Mouse (Mus musculus) kidney, adult 2 months (tissue): ENCODE measurements around the gene Mpg. TPM values are rescaled to one million over a fixed set of nuclear protein-coding genes. Genes with fewer than 3 reads are reported as not detected.

Experiments used
- DNase-seq: peaks from one replicate; pipeline ENCODE4 v3.0.0; 2021
- H3K27ac ChIP-seq: fragments of 200-500 bp; 2 replicates; pipeline ENCODE4 v1.5.1; 2012; ENCODE audit warnings: low read depth, low read length, control low read depth, inconsistent platforms; ENCODE audit not compliant: insufficient read depth
- H3K27me3 ChIP-seq: fragments of 200-500 bp; replicated peaks from 2 replicates; pipeline ENCODE4 v1.6.1; 2012; ENCODE audit warnings: mild to moderate bottlenecking, moderate library complexity, low read length, inconsistent platforms; ENCODE audit not compliant: control insufficient read depth, insufficient read depth
- H3K36me3 ChIP-seq: fragments of 200-500 bp; 2 replicates; pipeline ENCODE4 v1.6.1; 2012; ENCODE audit warnings: mild to moderate bottlenecking, moderate library complexity, low read length, inconsistent platforms; ENCODE audit not compliant: control insufficient read depth, insufficient read depth
- H3K4me1 ChIP-seq: fragments of 200-500 bp; 2 replicates; pipeline ENCODE4 v1.6.1; 2011; ENCODE audit warnings: low read length; ENCODE audit not compliant: control insufficient read depth, insufficient read depth
- H3K4me3 ChIP-seq: fragments of 200-500 bp; 2 replicates; pipeline ENCODE4 v1.5.1; 2011; ENCODE audit warnings: mild to moderate bottlenecking, low read depth, low read length, control low read depth; ENCODE audit not compliant: insufficient read depth
- CTCF ChIP-seq: fragments of 200-500 bp; conservative IDR thresholded peaks from 2 replicates; pipeline ENCODE4 v1.5.1; 2011; ENCODE audit warnings: low read depth, mild to moderate bottlenecking, control low read depth, low read length, moderate library complexity, mixed read lengths; ENCODE audit not compliant: insufficient read depth, insufficient read length
- POLR2A ChIP-seq: fragments of 200-500 bp; IDR thresholded peaks from one replicate; pipeline ENCODE4 v1.6.1; 2011; ENCODE audit warnings: low read depth, low read length, control low read depth
- WGBS: fragments of 180-500 bp; shearing (Covaris S2); methylation state at CpG from one replicate; pipeline ENCODE4 v1.1.7; 2018; 5-methylcytosine and 5-hydroxymethylcytosine counted together
- polyA plus RNA-seq: library from polyadenylated mRNA; depleted of rRNA; stranded (reverse); fragments of >200 nt; gene quantifications from 2 replicates; pipeline ENCODE4 v1.2.3, GENCODE M21; 2012

Gene Mpg
- polyA plus RNA-seq, 1 experiment, result 12.5 TPM

GRCm38 (mm10) chr11:32224468-32225139 is 1.7 kb upstream of the Mpg start:
- Histone ChIP-seq H3K4me3 (no peak overlapping the region), H3K27ac (peak overlapping the region; percentile 63), H3K4me1 (peaks cover 37% of the 10 kb centered on the region), H3K27me3 (no peaks in the 10 kb centered on the region), H3K36me3 (no peaks in the 10 kb centered on the region)
- peak; percentile 92 for DNase-seq
- 10% methylated on average over 4 of the region's 4 CpGs for WGBS
- TF ChIP-seq POLR2A (no peak), CTCF (no peak)

GRCm38 (mm10) chr11:32225222-32226104 is 842 bp upstream of the Mpg start:
- Histone ChIP-seq H3K27ac (peak overlapping the region; percentile 63), H3K36me3 (no peaks in the 10 kb centered on the region), H3K4me1 (peaks cover 37% of the 10 kb centered on the region), H3K27me3 (no peaks in the 10 kb centered on the region), H3K4me3 (no peak overlapping the region)
- TF ChIP-seq POLR2A (no peak), CTCF (no peak)
- 44% methylated on average over 7 of the region's 7 CpGs for WGBS
- peak; percentile 48 for DNase-seq

- Histone ChIP-seq H3K4me1 (peaks cover 37% of the 10 kb centered on the region), H3K4me3 (peak overlapping the region; percentile 71), H3K36me3 (no peaks in the 10 kb centered on the region), H3K27me3 (no peaks in the 10 kb centered on the region), H3K27ac (peak overlapping the region; percentile 87; the same call in 1 of the 2 replicates)
- TF ChIP-seq POLR2A (no peak), CTCF (no peak)
- DNase-seq, result no peak
- 12% methylated on average over 1 of the region's 1 CpGs for WGBS
Observed at GRCm38 (mm10) chr11:32227041-32227440, 736 bp downstream of the Mpg start.

GRCm38 (mm10) chr11:32227555-32227954 is 1.2 kb downstream of the Mpg start:
- 89% methylated on average over 9 of the region's 9 CpGs for WGBS
- TF ChIP-seq CTCF (no peak), POLR2A (no peak)

GRCm38 (mm10) chr11:32228292-32228845 is 2.1 kb downstream of the Mpg start:
- DNase-seq, result no peak

More at GRCm38 (mm10) chr11:32227555-32227954, 1.2 kb downstream of the Mpg start:
- H3K4me3 ChIP-seq, result no peak overlapping the region
- H3K4me1 ChIP-seq, result peaks cover 34% of the 10 kb centered on the region
- no peaks in the 10 kb centered on the region for H3K36me3 ChIP-seq
- no peak for DNase-seq
- no peaks in the 10 kb centered on the region for H3K27me3 ChIP-seq
- no peak overlapping the region for H3K27ac ChIP-seq

GRCm38 (mm10) chr11:32230220-32230619 is 3.9 kb downstream of the Mpg start:
- Histone ChIP-seq H3K36me3 (no peaks in the 10 kb centered on the region), H3K27me3 (no peaks in the 10 kb centered on the region), H3K4me1 (peaks cover 16% of the 10 kb centered on the region), H3K4me3 (no peak overlapping the region), H3K27ac (no peak overlapping the region)
- no peak for TF ChIP-seq POLR2A
- TF ChIP-seq CTCF, result no peak
- DNase-seq, result no peak
- 82% methylated on average over 4 of the region's 4 CpGs for WGBS

More at GRCm38 (mm10) chr11:32228292-32228845, 2.1 kb downstream of the Mpg start:
- H3K27ac ChIP-seq, result no peak overlapping the region
- WGBS, result 78% methylated on average over 3 of the region's 3 CpGs
- H3K27me3 ChIP-seq, result no peaks in the 10 kb centered on the region
- no peak overlapping the region for H3K4me3 ChIP-seq
- H3K4me1 ChIP-seq, result peaks cover 29% of the 10 kb centered on the region
- H3K36me3 ChIP-seq, result no peaks in the 10 kb centered on the region
- TF ChIP-seq POLR2A (no peak), CTCF (no peak)
